Mouse (Mus musculus): Measurements from ENCODE around the gene Trp53i13. TPM values are rescaled to one million over a fixed set of nuclear protein-coding genes. Genes with fewer than 3 reads are reported as not detected.

Gene Trp53i13
- total and polyA plus RNA-seq, 2 experiments = 1.6 to 6.2 TPM

- H3K27ac ChIP-seq (replicated peaks; ENCODE audit: insufficient read depth, low read depth, low read length) = no peak overlapping the region
- H3K4me1 ChIP-seq (ENCODE audit: control insufficient read depth, insufficient read depth, low read length) = 0 out of 2 replicates have a peak, but pooled peaks cover 5% of the 10 kb centered on the region
- 32% methylated on average over 6 of the region's 6 CpGs for WGBS
- no peak overlapping the region for H3K4me3 ChIP-seq (ENCODE audit: insufficient read depth, low read depth, low read length)
- H3K27me3 ChIP-seq (ENCODE audit: control insufficient read depth, insufficient read depth, low read length) = no peaks in the 10 kb centered on the region
- no peak for TF ChIP-seq POLR2A (IDR thresholded peaks at IDR 0.05; ENCODE audit: extremely low read depth, insufficient read depth, low read length)
- TF ChIP-seq CTCF (IDR thresholded peaks at IDR 0.05; ENCODE audit: low read depth, low read length) = no peak
- no peaks in the 10 kb centered on the region for H3K79me2 ChIP-seq (ENCODE audit: control insufficient read depth, insufficient read depth, low read length)
- H3K36me3 ChIP-seq (ENCODE audit: control insufficient read depth, insufficient read depth, low read length) = no peaks in the 10 kb centered on the region
- no peak overlapping the region for H3K9ac ChIP-seq (ENCODE audit: low read depth, low read length)
- peak; percentile 59 for DNase-seq (ENCODE audit: extremely low read depth, low read depth, low spot score)
Measured at GRCm38 (mm10) chr11:77476895-77477294, 38.9 kb downstream of the Trp53i13 start.

DNA sequence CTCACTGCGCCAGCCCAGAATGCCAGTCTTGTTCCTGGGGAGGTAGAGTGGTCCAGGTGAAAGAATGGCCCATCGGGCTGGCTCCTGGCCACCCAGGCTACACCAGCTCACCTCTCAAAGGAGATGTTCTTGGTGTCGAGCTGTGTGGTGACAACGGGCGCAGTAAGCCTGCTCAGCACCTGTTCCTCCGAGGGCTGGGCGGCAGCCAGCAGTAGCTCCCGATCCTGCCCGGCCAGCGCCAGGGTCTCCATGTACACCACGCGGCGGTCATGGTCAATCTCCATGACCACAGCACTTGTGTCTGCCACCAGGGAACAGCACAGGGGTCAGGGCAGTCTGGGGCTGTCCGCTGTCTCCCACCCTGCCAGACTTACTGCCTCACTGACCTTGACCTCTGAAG, 39.6 kb downstream of the Trp53i13 start:
- no peaks in the 10 kb centered on the region for H3K79me2 ChIP-seq (ENCODE audit: control insufficient read depth, insufficient read depth, low read length)

GRCm38 (mm10) chr11:77472775-77473174, 43.0 kb downstream of the Trp53i13 start:
- H3K4me3 ChIP-seq (ENCODE audit: insufficient read depth, low read depth, low read length) = no peak overlapping the region

More for the DNA sequence above, 39.6 kb downstream of the Trp53i13 start:
- no peak overlapping the region for H3K9ac ChIP-seq (ENCODE audit: low read depth, low read length)
- H3K36me3 ChIP-seq (ENCODE audit: control insufficient read depth, insufficient read depth, low read length) = no peaks in the 10 kb centered on the region
- H3K27ac ChIP-seq (replicated peaks; ENCODE audit: insufficient read depth, low read depth, low read length) = no peak overlapping the region
- H3K27me3 ChIP-seq (ENCODE audit: control insufficient read depth, insufficient read depth, low read length) = no peaks in the 10 kb centered on the region
- WGBS = 97% methylated on average over 14 of the region's 14 CpGs
- TF ChIP-seq POLR2A (IDR thresholded peaks at IDR 0.05; ENCODE audit: extremely low read depth, insufficient read depth, low read length) (no peak), CTCF (IDR thresholded peaks at IDR 0.05; ENCODE audit: low read depth, low read length) (no peak)
- DNase-seq (ENCODE audit: extremely low read depth, low read depth, low spot score) = no peak
- H3K4me1 ChIP-seq (ENCODE audit: control insufficient read depth, insufficient read depth, low read length) = 0 out of 2 replicates have a peak, but pooled peaks cover 5% of the 10 kb centered on the region
- no peak overlapping the region for H3K4me3 ChIP-seq (ENCODE audit: insufficient read depth, low read depth, low read length)

GRCm38 (mm10) chr11:77471407-77471806, 44.4 kb downstream of the Trp53i13 start:
- 93% methylated on average over 29 of the region's 29 CpGs for WGBS
- Histone ChIP-seq H3K4me3 (ENCODE audit: insufficient read depth, low read depth, low read length) (no peak overlapping the region), H3K79me2 (ENCODE audit: control insufficient read depth, insufficient read depth, low read length) (no peaks in the 10 kb centered on the region), H3K27me3 (ENCODE audit: control insufficient read depth, insufficient read depth, low read length) (no peaks in the 10 kb centered on the region), H3K27ac (replicated peaks; ENCODE audit: insufficient read depth, low read depth, low read length) (no peak overlapping the region), H3K36me3 (ENCODE audit: control insufficient read depth, insufficient read depth, low read length) (no peaks in the 10 kb centered on the region), H3K4me1 (ENCODE audit: control insufficient read depth, insufficient read depth, low read length) (peaks cover 3% of the 10 kb centered on the region; the same call in 1 of the 2 replicates), H3K9ac (ENCODE audit: low read depth, low read length) (no peak overlapping the region)
- DNase-seq (ENCODE audit: extremely low read depth, low read depth, low spot score) = no peak
- TF ChIP-seq POLR2A (IDR thresholded peaks at IDR 0.05; ENCODE audit: extremely low read depth, insufficient read depth, low read length) (no peak), CTCF (IDR thresholded peaks at IDR 0.05; ENCODE audit: low read depth, low read length) (no peak)

More at GRCm38 (mm10) chr11:77472775-77473174, 43.0 kb downstream of the Trp53i13 start:
- DNase-seq (ENCODE audit: extremely low read depth, low read depth, low spot score) = no peak
- no peak overlapping the region for H3K9ac ChIP-seq (ENCODE audit: low read depth, low read length)
- TF ChIP-seq POLR2A (IDR thresholded peaks at IDR 0.05; ENCODE audit: extremely low read depth, insufficient read depth, low read length) (no peak), CTCF (IDR thresholded peaks at IDR 0.05; ENCODE audit: low read depth, low read length) (no peak)
- 95% methylated on average over 16 of the region's 16 CpGs for WGBS
- H3K36me3 ChIP-seq (ENCODE audit: control insufficient read depth, insufficient read depth, low read length) = no peaks in the 10 kb centered on the region
- H3K27me3 ChIP-seq (ENCODE audit: control insufficient read depth, insufficient read depth, low read length) = no peaks in the 10 kb centered on the region
- H3K27ac ChIP-seq (replicated peaks; ENCODE audit: insufficient read depth, low read depth, low read length) = no peak overlapping the region
- H3K4me1 ChIP-seq (ENCODE audit: control insufficient read depth, insufficient read depth, low read length) = 0 out of 2 replicates have a peak, but pooled peaks cover 5% of the 10 kb centered on the region
- H3K79me2 ChIP-seq (ENCODE audit: control insufficient read depth, insufficient read depth, low read length) = no peaks in the 10 kb centered on the region

DNA sequence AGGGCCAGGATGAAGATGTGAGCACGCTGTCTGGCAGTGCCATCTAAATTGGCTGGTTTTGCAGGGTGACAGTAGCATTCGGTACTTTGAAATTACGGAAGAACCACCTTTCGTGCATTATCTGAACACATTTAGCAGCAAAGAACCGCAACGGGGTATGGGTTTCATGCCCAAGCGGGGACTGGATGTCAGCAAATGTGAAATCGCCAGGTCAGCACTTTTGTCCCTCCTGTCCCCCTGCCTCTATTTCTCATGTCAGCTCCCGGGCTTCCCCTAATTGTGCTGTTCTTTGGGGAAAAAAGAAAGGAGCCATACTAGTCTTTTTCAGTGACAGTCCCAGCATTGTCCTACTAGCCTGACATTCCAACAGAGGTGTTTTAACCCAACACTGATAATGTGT, 47.4 kb downstream of the Trp53i13 start:
- Histone ChIP-seq H3K9ac (ENCODE audit: low read depth, low read length) (no peak overlapping the region), H3K27me3 (ENCODE audit: control insufficient read depth, insufficient read depth, low read length) (no peaks in the 10 kb centered on the region)

DNA sequence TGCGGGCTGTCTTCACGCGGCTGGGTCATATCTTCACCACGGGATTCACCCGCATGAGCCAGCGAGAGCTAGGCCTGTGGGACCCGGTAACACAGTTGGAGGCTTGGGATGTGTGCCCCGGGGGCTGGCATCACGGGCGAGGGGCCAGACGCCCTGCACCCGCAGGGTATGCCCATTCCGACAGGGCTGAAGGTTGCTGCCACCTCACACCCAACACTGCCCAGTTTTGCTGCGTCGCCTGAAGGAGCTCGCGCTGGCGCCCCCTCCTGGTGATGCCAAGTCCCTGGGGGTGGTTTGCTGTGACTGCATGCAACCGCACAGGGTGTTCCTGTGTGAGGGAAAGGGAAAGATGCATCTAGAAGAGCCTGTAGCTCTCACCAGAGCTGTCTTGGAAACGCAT, 48.0 kb downstream of the Trp53i13 start:
- TF ChIP-seq POLR2A (IDR thresholded peaks at IDR 0.05; ENCODE audit: extremely low read depth, insufficient read depth, low read length) (no peak), CTCF (IDR thresholded peaks at IDR 0.05; ENCODE audit: low read depth, low read length) (peak; percentile 91)
- Histone ChIP-seq H3K9ac (ENCODE audit: low read depth, low read length) (no peak overlapping the region), H3K27me3 (ENCODE audit: control insufficient read depth, insufficient read depth, low read length) (peaks cover 2% of the 10 kb centered on the region; the same call in 1 of the 2 replicates), H3K79me2 (ENCODE audit: control insufficient read depth, insufficient read depth, low read length) (no peaks in the 10 kb centered on the region), H3K27ac (replicated peaks; ENCODE audit: insufficient read depth, low read depth, low read length) (no peak overlapping the region), H3K36me3 (ENCODE audit: control insufficient read depth, insufficient read depth, low read length) (no peaks in the 10 kb centered on the region), H3K4me3 (ENCODE audit: insufficient read depth, low read depth, low read length) (peak overlapping the region; percentile 32; the same call in 1 of the 2 replicates), H3K4me1 (ENCODE audit: control insufficient read depth, insufficient read depth, low read length) (peaks cover 3% of the 10 kb centered on the region; the same call in 1 of the 2 replicates)
- DNase-seq (ENCODE audit: extremely low read depth, low read depth, low spot score) = peak; percentile 48
- 11% methylated on average over 20 of the region's 20 CpGs for WGBS

More for the DNA sequence above, 47.4 kb downstream of the Trp53i13 start:
- TF ChIP-seq POLR2A (IDR thresholded peaks at IDR 0.05; ENCODE audit: extremely low read depth, insufficient read depth, low read length) (no peak), CTCF (IDR thresholded peaks at IDR 0.05; ENCODE audit: low read depth, low read length) (no peak)
- Histone ChIP-seq H3K27ac (replicated peaks; ENCODE audit: insufficient read depth, low read depth, low read length) (no peak overlapping the region), H3K36me3 (ENCODE audit: control insufficient read depth, insufficient read depth, low read length) (no peaks in the 10 kb centered on the region), H3K4me1 (ENCODE audit: control insufficient read depth, insufficient read depth, low read length) (peaks cover 3% of the 10 kb centered on the region; the same call in 1 of the 2 replicates), H3K79me2 (ENCODE audit: control insufficient read depth, insufficient read depth, low read length) (no peaks in the 10 kb centered on the region), H3K4me3 (ENCODE audit: insufficient read depth, low read depth, low read length) (no peak overlapping the region)
- no peak for DNase-seq (ENCODE audit: extremely low read depth, low read depth, low spot score)
- WGBS = 90% methylated on average over 9 of the region's 9 CpGs
